Mouse (Mus musculus): ENCODE data around the gene Tnfaip1.
"Not testable (repeated sequence)": the region's sequence is repeated elsewhere in the genome, so short reads cannot be mapped to it uniquely, and the experiment has no call there.

Tnfaip1 gene

GRCm38 (mm10) chr11:78535376-78536079 lies 604 bp downstream of the Tnfaip1 start:
- DNase-seq = peak; percentile 98

- peak; percentile 91 for DNase-seq
These were observed 1.6 kb downstream of the Tnfaip1 start for GRCm38 (mm10) chr11:78534516-78534915.

GRCm38 (mm10) chr11:78531515-78531914 lies 4.6 kb downstream of the Tnfaip1 start:
- DNase-seq = not testable (repeated sequence)

- peak; percentile 98 for DNase-seq
These were observed 5.1 kb downstream of the Tnfaip1 start for GRCm38 (mm10) chr11:78531046-78531445.

GRCm38 (mm10) chr11:78530001-78530400 lies 6.1 kb downstream of the Tnfaip1 start:
- peak; percentile 91 for DNase-seq

GRCm38 (mm10) chr11:78528714-78529113 lies 7.4 kb downstream of the Tnfaip1 start:
- DNase-seq = peak; percentile 77

GRCm38 (mm10) chr11:78524838-78525237 lies 11.3 kb downstream of the Tnfaip1 start:
- no peak for DNase-seq

- DNase-seq = peak; percentile 90
These were observed 12.7 kb downstream of the Tnfaip1 start for GRCm38 (mm10) chr11:78523241-78523955.

- no peak for DNase-seq
These were observed 13.6 kb downstream of the Tnfaip1 start for GRCm38 (mm10) chr11:78522481-78522997.

GRCm38 (mm10) chr11:78521880-78522279 lies 14.3 kb downstream of the Tnfaip1 start:
- DNase-seq = no peak

- DNase-seq = no peak
These were observed 17.2 kb downstream of the Tnfaip1 start for GRCm38 (mm10) chr11:78518931-78519330.

GRCm38 (mm10) chr11:78515549-78516325 lies 20.4 kb downstream of the Tnfaip1 start:
- no peak for DNase-seq

- DNase-seq = no peak
These were observed 22.9 kb downstream of the Tnfaip1 start for GRCm38 (mm10) chr11:78513106-78513790.

GRCm38 (mm10) chr11:78512025-78512957 lies 23.8 kb downstream of the Tnfaip1 start, which contains the start of the genes Tmem199 and Poldip2:
Gene Tmem199, minus strand, starts transcription at chr11:78512172.
Gene Poldip2, plus strand, starts transcription at chr11:78512193.
- DNase-seq = peak; percentile 99

GRCm38 (mm10) chr11:78509148-78509547 lies 27.0 kb downstream of the Tnfaip1 start:
- no peak for DNase-seq

GRCm38 (mm10) chr11:78505430-78505829 lies 30.7 kb downstream of the Tnfaip1 start:
- no peak for DNase-seq

GRCm38 (mm10) chr11:78502909-78503650 lies 33.1 kb downstream of the Tnfaip1 start, which contains the start of gene Sebox:
Gene Sebox, plus strand, starts transcription at chr11:78503447.
- DNase-seq = peak; percentile 88

- no peak for DNase-seq
These were observed 34.6 kb downstream of the Tnfaip1 start for GRCm38 (mm10) chr11:78501529-78501928.

GRCm38 (mm10) chr11:78500623-78501202 lies 35.4 kb downstream of the Tnfaip1 start:
- DNase-seq = peak; percentile 87

GRCm38 (mm10) chr11:78499543-78499942 lies 36.6 kb downstream of the Tnfaip1 start:
- no peak for DNase-seq

Measured in heart, adult 11 months (tissue).